Mouse (Mus musculus) retina, embryonic 14.5 days (tissue): ENCODE data around the gene Socs2.
A peak's percentile ranks its signal among the peaks of the same experiment; 100 is the strongest.

Source experiments
- DNase-seq: peaks from one replicate; pipeline ENCODE4 v3.0.0-alpha.2; 2015; ENCODE audit warnings: low spot score

The Socs2 gene

DNA sequence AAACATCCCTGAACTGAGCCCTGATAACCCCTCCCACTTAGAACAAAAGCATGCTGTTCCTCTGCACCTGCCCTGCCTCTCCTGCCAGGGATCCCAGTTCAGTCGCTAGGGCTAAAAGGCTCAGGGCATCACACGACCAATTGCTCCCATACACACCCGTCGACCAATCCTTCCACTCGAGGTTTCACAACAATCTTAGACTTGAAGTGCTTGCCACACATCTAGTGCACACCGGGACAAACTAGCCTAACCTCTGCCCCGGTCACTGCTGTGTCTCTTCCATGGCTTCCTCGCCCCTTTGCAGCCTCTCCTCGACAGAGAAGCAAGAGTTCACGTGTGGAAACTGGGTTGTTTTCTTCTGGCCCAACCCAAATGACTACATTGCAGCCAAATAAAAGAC lies 3.3 kb upstream of the Socs2 start:
- DNase-seq, result no peak

DNA sequence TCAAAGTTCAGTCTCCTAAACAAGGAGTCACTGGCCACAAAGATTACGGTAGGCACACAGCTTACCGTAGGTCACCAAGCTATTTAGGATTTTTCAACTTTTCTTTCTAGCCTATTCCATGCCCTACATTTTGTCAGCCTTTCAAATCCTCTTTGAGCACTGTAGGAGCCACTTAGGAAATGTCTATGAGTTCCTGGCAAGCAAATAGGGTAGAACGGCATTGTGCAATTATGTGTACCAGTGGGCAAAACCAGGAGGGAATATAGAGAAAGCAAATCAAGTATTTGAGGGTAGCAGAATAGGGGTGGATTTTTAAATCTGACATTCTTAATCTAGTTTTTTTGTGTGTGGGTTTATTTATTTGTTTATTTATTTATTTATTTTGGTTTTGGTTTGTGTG lies 2.7 kb upstream of the Socs2 start:
- no peak for DNase-seq

DNA sequence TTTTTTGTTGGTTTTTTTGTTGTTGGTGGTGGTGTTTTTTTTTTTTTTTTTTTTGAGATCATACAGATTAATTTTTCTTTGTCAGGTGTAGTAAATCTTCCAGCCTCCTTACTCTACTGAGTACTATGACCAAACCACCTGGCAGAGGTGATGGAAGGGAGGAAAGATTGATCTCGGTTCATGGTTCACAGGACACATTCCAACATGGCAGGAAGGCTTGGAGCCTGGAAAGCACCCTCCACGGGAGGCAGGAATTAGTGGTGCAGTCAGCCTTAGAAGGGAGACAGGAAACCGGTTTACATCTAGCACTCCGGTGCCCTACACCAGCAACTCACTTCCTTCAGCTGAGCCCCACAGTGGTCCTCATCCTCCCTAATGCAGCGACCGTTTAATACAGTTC lies 1.7 kb upstream of the Socs2 start:
- DNase-seq, result no peak

GRCm38 (mm10) chr10:95417496-95418236 lies 686 bp upstream of the Socs2 start:
- peak; percentile 87 for DNase-seq

DNA sequence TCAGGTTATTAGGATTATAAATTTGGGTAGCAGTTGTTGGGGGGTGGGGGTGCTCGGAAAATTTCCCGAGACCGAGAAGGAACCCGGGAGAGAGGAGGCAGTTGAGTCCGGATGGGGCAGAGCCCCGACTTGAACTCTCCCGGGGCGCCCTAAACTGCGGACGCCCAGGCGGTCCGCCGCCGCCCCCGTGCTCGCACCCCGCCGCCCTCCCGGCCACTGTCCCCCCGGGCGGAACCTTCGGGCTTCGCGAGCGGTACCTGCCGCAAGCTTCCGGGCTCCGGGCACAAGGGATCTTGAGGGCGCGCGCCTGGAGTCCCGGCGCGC lies 657 bp downstream of the Socs2 start:
- DNase-seq, result no peak

DNA sequence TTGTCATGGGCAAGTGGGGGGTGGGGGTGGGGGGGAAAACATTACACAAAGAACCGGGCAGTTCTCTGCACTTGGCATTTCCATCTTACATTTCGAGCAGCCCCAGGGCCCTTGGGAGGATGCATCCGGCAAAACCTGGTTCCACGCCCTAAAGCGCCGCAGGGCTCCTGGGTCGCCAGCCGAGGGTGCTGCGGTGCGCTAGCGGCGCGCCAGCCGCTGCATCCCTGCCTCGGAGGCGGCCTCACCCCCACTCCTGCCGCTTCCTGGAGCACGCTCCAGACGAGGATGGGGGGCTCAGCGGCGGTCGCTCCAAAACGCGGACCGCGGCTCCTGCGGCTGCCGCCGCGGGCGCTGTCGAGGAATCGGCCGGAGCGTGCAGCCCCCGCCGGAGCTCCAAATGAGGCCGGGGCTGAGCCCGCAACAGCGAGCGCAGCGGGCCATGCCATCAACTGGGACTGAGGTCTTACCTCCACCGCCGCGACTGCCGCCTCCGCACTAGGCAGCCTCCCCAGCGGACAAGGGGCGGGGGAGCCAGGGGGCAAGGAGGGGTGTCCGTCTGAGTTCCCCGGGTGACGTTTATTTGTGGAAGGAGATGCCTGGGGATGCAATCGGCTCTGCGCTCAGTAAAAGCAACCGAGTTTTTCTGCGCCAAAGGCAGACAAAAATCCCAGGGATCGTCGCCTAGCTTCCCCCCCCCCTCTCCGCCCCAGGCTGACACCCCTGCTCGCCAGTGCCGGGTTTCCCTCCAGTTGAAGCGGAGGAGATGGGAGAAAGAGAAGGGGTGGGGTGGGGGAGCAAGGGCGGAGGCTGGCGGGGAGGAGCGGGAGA lies 1.2 kb downstream of the Socs2 start:
- peak; percentile 70 for DNase-seq

DNA sequence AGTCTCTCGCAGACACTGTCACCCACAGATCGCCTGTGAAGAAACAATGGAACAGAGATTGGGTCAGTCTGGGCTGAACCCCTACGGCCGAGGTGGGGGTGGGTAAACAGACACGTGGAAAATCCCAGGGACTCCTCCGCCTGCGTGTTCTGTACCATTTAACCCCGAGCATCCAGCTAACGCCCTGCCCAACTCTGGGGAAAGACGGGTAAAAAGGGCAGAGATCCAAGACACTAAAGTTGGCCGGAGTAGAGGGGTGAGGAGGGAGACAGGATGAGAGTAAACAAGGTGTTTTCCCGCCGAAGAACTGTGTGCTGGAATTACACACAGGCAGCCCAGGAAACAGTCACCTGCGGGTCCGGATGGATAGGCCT lies 1.8 kb downstream of the Socs2 start:
- no peak for DNase-seq

DNA sequence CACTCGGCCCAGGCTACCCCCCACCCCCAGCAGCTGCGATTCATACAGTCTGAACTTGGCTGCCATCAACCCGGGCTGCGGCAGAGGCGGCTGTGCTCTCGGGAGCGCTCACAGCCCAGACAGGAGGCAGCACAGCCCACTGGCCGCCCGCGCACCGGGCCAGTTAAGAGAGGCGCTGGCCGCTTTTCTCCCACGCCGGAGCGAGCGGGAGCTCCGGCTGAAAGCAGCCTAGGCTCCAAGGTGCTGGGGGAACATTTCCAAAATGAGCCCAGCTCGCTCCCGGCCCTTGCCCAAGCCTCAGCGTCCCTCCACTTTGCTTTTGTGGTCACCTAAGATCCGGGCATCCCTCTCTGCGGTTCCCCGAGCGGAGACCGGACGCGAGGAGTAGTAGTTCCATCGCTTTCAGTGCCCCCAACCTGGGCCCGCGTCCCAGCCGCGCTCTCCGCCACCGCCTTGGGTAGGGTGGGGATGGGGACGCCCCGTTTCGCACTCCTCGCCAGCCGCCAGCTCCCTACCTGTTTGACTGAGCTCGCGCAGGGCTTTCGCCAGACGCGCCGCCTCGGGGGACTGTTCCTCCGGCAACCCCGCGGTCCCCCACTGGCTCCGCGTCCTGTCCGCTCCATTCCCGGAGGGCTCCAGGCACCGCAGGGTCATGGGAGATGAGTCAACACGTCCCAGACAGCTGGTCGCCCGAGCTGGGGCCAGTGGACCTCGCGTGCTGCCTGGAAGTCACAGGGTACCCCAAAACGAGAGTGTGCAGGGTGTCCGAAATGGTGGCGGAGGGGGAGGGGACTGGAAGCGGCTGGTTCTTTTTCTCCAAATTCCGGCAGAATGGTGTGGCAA lies 2.4 kb downstream of the Socs2 start:
- DNase-seq, result peak; percentile 71

DNA sequence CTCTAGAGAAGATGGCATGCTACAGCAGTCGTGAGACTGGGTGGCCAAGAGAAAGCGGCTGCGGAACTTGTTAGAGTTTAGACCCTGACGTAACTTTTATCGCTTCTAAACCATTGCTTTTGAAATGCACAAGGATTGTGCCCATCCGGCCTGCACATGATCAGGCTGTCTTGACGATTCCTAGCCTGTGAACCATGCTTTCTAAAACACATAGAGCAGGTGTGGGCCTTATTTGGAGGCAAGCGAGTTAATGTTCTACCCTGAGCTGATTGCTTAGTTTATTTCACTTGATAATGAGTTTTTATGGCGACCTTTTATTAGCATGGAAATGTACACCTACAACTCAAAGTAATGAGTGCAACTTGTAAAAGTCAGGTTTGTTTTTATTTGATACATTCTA lies 5.8 kb downstream of the Socs2 start:
- no peak for DNase-seq

GRCm38 (mm10) chr10:95410709-95411108 lies 6.3 kb downstream of the Socs2 start:
- no peak for DNase-seq

DNA sequence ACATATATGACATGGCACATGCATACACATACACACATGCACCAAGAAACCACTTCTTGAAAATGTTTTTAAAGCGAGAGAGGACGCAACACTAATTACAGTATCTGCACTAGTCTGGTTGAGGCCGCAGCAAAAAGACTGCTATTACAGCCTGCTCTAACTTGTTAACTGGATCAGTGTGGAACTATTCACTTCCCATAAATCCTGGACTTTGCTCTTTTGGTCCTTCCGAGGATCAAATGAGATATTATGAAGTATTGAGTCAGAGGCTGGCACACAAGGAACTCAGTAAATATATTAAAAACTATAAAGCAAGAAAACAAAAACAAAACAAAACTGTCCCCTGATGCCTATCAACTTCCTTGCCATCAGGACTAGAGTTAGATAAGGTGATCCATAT lies 6.8 kb downstream of the Socs2 start:
- no peak for DNase-seq

- DNase-seq, result no peak
These were observed 7.8 kb downstream of the Socs2 start for GRCm38 (mm10) chr10:95409149-95409548.

GRCm38 (mm10) chr10:95408487-95408886 lies 8.5 kb downstream of the Socs2 start:
- no peak for DNase-seq

- no peak for DNase-seq
These were observed 9.3 kb downstream of the Socs2 start for GRCm38 (mm10) chr10:95407541-95408160.

- DNase-seq, result no peak
These were observed 12.2 kb downstream of the Socs2 start for GRCm38 (mm10) chr10:95404774-95405173.

GRCm38 (mm10) chr10:95399689-95400354 lies 17.2 kb downstream of the Socs2 start:
- DNase-seq, result no peak

DNA sequence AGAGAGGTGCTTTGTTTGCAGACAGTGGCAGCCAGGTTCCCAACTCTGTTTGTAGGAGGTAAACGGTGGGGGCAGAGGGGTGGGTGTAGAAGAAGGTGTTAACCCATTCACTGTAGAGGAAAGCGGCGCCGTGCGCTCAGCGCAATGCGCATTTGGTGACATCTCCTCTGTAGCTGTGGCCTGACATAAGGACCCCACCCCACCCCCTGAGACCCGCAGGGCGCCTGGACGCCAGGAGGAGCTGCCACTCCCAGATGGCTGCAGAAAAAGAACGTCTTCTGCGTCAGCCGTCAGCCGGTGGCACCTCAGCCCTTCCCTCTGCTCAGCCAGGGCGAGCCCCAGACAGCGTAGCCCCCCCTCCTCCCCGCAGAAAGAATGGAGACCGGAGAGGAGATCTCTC lies 18.5 kb downstream of the Socs2 start:
- DNase-seq, result peak; percentile 48

DNA sequence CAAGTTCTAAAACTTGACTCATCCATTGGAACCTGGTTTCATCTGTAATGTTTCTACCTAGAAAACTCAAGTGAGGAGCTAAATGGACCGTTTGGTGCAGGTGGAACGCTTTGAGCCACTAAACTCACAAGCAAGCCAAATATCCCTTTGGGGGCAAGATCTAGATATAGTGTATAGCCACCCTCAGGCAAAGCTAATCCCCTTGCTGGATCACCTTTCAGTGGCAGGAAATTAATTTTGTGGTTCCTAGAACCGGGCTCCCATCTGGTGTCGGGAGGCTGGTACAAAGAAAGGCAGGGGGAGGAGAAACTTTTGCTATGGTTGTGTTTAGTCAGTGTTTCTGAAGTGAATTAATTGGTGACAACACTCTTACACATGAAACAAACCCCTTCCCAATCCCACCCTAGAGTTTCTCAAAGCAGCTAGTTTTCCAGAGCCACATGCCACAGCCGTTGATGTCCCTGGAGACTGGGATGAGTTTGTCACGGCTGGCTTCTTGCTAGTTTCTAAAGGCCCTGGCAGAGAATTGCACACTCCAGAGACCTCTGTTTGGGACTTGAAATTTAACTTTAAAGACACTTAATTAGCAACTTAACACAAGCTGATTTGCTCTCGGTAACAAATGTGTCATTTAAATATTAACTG lies 19.7 kb downstream of the Socs2 start:
- DNase-seq, result no peak

- no peak for DNase-seq
These were observed 20.6 kb downstream of the Socs2 start for GRCm38 (mm10) chr10:95396356-95396755.

GRCm38 (mm10) chr10:95394819-95395812 lies 21.9 kb downstream of the Socs2 start:
- no peak for DNase-seq
